Mouse (Mus musculus): Measurements from ENCODE around the gene Col25a1.

- TF ChIP-seq CTCF (IDR thresholded peaks at IDR 0.05; ENCODE audit: control insufficient read depth, insufficient read depth, insufficient read length): no peak
- no peak for TF ChIP-seq CEBPB (IDR thresholded peaks at IDR 0.05; ENCODE audit: low read depth)
Measured at GRCm38 (mm10) chr3:130377786-130378185, 246.5 kb downstream of the Col25a1 start.

All from C2C12 (cell line).